Mouse (Mus musculus) bone marrow macrophage, adult 2 months (primary cell): ENCODE data around the gene Pip5k1b. TPM values are rescaled to one million over a fixed set of nuclear protein-coding genes. Genes with fewer than 3 reads are reported as not detected.

Source experiments
- H3K27ac ChIP-seq: 2 replicates; pipeline ENCODE4 v1.5.1; 2012; ENCODE audit warnings: low read depth, low read length; ENCODE audit not compliant: insufficient read depth
- H3K4me1 ChIP-seq: 2 replicates; pipeline ENCODE4 v1.6.1; 2012; ENCODE audit warnings: low read length; ENCODE audit not compliant: control insufficient read depth, insufficient read depth
- H3K4me3 ChIP-seq: 2 replicates; pipeline ENCODE4 v1.5.1; 2012; ENCODE audit warnings: mild to moderate bottlenecking, low read length, moderate library complexity; ENCODE audit not compliant: insufficient read depth
- CTCF ChIP-seq: IDR thresholded peaks from 2 replicates; pipeline ENCODE4 v1.5.1; 2012; ENCODE audit warnings: low read depth, mild to moderate bottlenecking, low read length, moderate library complexity
- POLR2A ChIP-seq: IDR thresholded peaks from 2 replicates; pipeline ENCODE4 v1.6.1; 2012; ENCODE audit warnings: mild to moderate bottlenecking, low read depth, low read length, borderline replicate concordance
- polyA plus RNA-seq: library from polyadenylated mRNA; stranded (reverse); fragments of >200 nt; gene quantifications from 2 replicates; pipeline ENCODE4 v1.2.4, GENCODE M21; 2012; ENCODE audit not compliant: missing spikeins, insufficient read depth, insufficient read length

Gene Pip5k1b
- polyA plus RNA-seq, 1 experiment: not detected

DNA sequence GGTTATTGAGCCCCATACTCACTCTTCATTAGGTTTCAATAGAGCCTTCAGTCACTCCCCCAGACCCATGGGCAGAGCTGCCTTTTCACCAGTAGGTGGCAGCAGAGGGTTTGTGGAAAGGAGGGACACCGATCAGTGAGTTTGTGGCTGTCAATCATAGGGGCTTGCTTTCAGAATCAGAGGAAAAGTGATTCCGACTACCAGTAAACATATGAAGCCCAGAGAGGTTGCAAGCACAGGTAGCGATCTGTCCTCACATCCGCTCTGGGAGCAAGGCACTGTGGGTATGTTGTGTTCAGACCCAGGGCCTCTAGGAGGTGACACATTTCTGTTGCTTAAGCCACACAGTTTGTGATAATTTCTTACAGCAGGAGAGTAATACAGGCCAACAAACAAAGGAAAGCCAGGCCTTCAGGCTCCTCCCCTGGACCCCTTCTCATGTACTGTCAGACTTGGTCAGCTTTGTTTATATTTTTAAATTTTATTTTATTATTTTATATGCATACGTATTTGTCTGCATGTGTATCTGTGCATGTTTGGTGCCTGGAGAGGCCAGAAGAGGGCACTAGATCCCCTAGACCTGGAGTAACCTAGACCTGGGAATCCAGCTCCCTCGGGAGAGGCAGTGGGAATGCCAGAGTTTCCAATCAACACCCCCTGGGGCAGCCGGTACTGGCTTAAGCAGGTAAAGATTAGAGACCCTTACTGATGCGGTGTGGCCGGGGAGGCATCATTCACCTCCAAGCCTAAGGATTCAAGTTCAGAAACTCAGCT is 254.5 kb downstream of the Pip5k1b start:
- TF ChIP-seq CTCF: peak; percentile 96
- TF ChIP-seq POLR2A: no peak
- Histone ChIP-seq H3K4me1 (no peaks in the 10 kb centered on the region), H3K4me3 (peak overlapping the region; percentile 34), H3K27ac (no peak overlapping the region)

DNA sequence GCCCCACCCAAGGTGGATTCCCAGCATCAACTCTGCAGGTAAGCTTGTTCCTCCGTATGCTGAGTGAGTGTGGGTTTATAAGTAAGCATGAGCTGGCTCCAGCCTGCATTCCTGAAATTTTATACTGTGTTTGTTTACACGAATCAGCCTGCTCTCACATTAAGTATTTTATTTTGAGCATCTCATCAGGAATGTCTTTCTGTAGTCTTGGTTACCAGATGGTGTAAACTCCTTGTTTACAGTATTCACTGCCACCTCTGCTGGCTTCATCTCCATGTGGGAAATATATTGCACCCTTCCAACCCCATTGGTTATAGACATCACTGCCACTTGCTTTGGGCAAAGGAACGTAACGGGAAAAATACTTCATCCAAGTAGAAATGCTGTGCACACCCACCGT is 262.1 kb downstream of the Pip5k1b start:
- TF ChIP-seq CTCF (no peak), POLR2A (no peak)
- Histone ChIP-seq H3K27ac (no peak overlapping the region), H3K4me1 (no peaks in the 10 kb centered on the region), H3K4me3 (no peak overlapping the region)

DNA sequence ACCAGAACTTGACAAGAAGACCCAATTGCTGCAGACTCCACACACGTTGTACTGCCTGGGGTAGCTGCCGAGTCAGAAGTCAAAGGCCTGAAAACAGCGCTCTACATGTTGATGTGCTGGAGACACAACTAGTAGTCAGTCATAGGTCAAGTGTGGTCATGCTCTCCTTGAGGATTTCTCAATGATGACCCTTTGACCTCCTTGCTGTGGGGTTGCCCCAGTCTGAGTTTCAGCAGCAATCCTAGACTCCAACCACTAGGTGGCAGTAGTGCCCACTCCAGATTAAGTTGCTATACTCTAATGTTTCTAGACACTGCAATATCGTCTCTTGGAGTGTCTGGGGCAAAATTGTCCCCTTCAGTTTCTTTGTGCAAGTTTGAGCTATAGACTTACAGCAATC is 271.5 kb downstream of the Pip5k1b start:
- TF ChIP-seq POLR2A (no peak), CTCF (peak; percentile 73)
- no peak overlapping the region for H3K4me3 ChIP-seq
- H3K27ac ChIP-seq: no peak overlapping the region
- H3K4me1 ChIP-seq: peaks cover 16% of the 10 kb centered on the region

DNA sequence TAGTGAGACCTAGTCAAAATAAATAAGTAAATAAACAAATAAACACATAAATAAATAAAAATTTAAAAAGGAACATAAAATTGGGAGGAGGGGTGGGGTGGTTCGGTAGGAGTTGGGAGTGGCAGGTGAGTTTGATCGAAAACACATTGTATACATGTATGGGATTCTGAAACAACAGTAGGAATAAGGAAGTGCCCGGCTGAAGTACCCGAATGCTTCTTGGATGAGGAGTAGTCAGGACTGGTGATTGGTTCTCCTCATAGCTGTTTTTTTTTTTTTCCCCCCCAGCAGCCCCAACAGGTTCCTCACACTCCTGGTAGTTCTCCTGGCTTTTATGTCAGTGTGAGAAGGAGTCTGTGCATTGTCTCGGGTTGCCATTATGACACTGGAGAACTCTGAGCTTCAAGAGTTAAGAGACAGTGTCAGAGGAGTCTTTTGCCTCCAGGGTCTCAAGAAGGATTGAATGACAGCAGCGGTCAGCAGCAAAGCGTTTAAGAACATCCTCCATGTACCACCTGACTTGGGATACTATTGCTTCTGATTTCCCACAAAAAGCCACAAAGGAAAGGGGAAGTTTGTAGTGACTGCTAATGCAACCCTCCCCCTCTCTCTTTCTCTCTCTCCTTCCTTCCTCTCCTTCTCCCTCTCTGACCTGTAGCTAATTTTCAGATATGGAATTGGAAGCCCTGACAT is 274.2 kb downstream of the Pip5k1b start:
- Histone ChIP-seq H3K4me1 (peaks cover 18% of the 10 kb centered on the region), H3K27ac (peak overlapping the region; percentile 44), H3K4me3 (peak overlapping the region; percentile 75; the same call in 1 of the 2 replicates)
- no peak for TF ChIP-seq CTCF
- TF ChIP-seq POLR2A: no peak

DNA sequence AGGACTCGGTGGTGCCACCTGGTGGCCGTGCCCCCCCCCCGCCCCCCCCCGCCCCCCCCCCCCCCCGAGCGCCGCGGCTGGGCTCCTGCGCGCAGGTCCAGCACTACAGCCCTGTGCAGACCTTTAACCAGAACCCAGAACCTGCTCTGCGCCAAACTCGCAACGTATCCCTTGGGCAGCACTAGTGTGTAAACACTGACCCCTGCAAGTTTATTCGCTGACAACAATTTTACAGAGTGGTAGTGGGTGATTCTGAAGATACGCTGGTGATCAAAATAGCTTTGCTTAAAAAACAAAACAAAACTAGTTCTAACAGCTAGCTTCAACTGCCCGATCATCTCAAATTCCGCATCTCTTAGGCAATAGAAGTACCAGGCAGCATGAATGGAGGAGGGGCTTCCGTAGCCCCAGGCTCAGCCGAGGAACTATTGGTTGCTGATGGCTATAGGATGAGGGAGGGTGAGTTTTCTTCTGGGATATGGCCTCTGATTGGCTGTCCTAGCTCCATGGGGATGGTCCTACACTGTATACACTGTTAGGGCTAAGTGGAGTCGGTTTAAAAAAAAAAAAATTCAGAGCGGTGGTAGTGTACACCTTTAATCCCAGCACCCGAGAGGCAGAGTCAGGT is 275.0 kb downstream of the Pip5k1b start, which contains the start of gene Fxn:
Gene Fxn (minus strand): TSS at position 5 of the 628 bp plus-strand sequence.
- peak within 1 kb of the TSS; percentile 44 for H3K27ac ChIP-seq
- peak within 1 kb of the TSS; percentile 75 for H3K4me3 ChIP-seq
- H3K4me1 ChIP-seq: peaks cover 18% of the 10 kb centered on the region
- no peak for TF ChIP-seq CTCF
- no peak for TF ChIP-seq POLR2A

DNA sequence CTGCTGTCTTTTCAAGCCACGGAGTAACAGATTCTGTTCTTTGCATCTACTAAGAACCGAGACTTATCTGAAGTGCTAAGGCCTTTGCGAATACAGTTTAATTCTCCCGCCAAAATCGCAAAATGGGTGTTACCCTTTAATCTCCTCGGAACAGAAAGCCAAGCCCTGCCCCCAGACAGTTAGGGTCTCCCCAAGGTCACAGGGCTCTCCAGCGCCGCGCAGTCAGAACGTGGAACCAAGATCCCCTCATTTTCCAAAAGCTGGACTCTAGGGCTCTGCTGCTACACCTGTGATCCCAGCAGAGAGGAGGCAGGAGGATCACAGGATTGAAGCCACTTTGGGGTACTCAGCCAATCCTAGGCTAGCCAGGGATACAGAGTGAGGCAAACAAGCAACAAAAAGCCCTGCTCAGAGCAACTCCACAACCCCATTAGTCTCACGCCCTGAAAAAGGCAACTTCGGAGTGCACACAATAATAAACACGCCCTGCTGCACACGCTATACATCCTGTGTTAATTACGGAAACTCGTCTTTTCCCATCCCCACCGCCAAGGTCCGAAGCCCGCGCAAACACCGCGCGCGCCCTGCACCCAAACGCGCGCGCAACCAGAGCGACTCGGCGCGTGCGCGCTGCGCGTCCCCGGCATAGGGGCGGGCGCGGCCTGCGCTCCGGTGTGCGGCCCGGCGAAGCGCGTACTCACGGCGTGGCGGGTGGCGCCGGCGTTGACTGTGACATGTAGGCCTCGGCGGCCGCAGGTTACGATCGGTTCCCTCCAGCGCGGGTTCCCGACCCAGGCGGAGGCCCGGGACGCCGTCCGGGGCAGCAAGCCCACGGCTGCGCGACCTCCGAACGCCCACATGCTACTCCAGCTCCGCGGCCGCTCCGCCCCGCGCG is 275.7 kb downstream of the Pip5k1b start:
- TF ChIP-seq CTCF (no peak), POLR2A (no peak)
- Histone ChIP-seq H3K4me3 (peak overlapping the region; percentile 75), H3K4me1 (peaks cover 18% of the 10 kb centered on the region), H3K27ac (peak overlapping the region; percentile 33)

DNA sequence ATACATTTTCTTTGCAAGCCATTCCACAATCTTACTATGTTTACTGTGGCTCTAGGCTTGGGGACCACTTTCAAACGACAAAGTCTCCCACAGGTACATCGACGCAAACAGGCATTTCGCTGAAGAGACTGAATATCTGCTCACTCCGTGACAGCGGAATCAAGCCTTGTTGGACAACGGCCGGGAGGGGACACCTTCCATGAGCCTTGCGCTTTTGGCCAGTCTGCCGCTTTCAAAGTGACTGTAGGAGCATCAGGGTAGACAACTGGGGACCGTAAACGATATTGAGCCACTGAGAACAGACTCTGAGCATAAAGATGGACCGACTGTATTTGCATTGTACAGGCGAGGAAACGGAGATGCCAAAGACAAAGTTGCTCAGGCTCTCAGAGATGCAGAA is 276.8 kb downstream of the Pip5k1b start:
- TF ChIP-seq CTCF (no peak), POLR2A (no peak)
- no peak overlapping the region for H3K4me3 ChIP-seq
- H3K27ac ChIP-seq: no peak overlapping the region
- H3K4me1 ChIP-seq: peaks cover 14% of the 10 kb centered on the region

DNA sequence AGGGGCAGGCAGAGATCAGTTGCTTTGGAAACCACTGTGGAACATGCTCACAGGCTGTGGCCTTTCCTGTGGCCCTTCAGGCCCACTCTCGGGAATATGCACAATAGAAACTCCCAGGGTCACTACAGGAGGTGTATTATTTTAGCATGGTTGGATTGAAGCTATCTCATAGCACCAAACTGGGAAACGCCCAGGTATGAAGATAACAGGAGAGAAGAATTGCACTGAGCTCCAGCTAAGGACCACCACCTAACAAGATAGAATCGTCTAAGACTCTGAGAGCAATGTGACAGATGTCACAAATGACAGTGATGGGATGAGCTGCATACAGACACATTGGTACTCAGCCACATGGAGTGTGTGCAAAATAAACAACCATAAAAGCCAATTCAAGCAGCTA is 281.4 kb downstream of the Pip5k1b start:
- Histone ChIP-seq H3K4me3 (no peak overlapping the region), H3K4me1 (peaks cover 7% of the 10 kb centered on the region), H3K27ac (no peak overlapping the region)
- TF ChIP-seq CTCF (no peak), POLR2A (no peak)
